Mouse (Mus musculus) spleen, adult 18-20 months (tissue): ENCODE data around the gene Ppp1r3d.

ENCODE experiments used
- DNase-seq, 2 experiments: peaks; one replicate each; pipeline ENCODE4 v3.0.0; 2022; ENCODE audit warnings: mixed read lengths in 2 of 2

The Ppp1r3d gene

GRCm38 (mm10) chr2:178414261-178415149, at the start of gene Ppp1r3d, which contains the start of gene Fam217b:
TSS of gene Ppp1r3d (minus strand) at chr2:178414472.
TSS of gene Fam217b (plus strand) at chr2:178414524.
- DNase-seq, result no peak

- DNase-seq, result no peak
These were observed 46.1 kb upstream of the Ppp1r3d start for GRCm38 (mm10) chr2:178460353-178460752.

- DNase-seq, result no peak
These were observed 43.1 kb upstream of the Ppp1r3d start for GRCm38 (mm10) chr2:178457414-178457813.

- DNase-seq, result no peak
These were observed 40.6 kb upstream of the Ppp1r3d start for GRCm38 (mm10) chr2:178454664-178455516.

- no peak for DNase-seq
These were observed 36.7 kb upstream of the Ppp1r3d start for GRCm38 (mm10) chr2:178450961-178451360.

GRCm38 (mm10) chr2:178450236-178450635, 36.0 kb upstream of the Ppp1r3d start:
- no peak for DNase-seq

GRCm38 (mm10) chr2:178449386-178449785, 35.1 kb upstream of the Ppp1r3d start:
- no peak for DNase-seq

- no peak for DNase-seq
These were observed 23.0 kb upstream of the Ppp1r3d start for GRCm38 (mm10) chr2:178437311-178437710.

- DNase-seq, result no peak
These were observed 19.6 kb upstream of the Ppp1r3d start for GRCm38 (mm10) chr2:178433903-178434302.

- DNase-seq, result no peak
These were observed 19.2 kb upstream of the Ppp1r3d start for GRCm38 (mm10) chr2:178433495-178433894.

GRCm38 (mm10) chr2:178430231-178430630, 16.0 kb upstream of the Ppp1r3d start, which contains the start of gene Cdh26:
TSS of gene Cdh26 (plus strand) at chr2:178430531.
- DNase-seq, result no peak

GRCm38 (mm10) chr2:178429426-178429825, 15.2 kb upstream of the Ppp1r3d start:
- no peak for DNase-seq

- no peak for DNase-seq
These were observed 14.4 kb upstream of the Ppp1r3d start for GRCm38 (mm10) chr2:178428676-178429075.

- DNase-seq, result no peak
These were observed 13.9 kb upstream of the Ppp1r3d start for GRCm38 (mm10) chr2:178428183-178428582.

- no peak for DNase-seq
These were observed 12.9 kb upstream of the Ppp1r3d start for GRCm38 (mm10) chr2:178427181-178427580.

- no peak for DNase-seq
These were observed 12.0 kb upstream of the Ppp1r3d start for GRCm38 (mm10) chr2:178426229-178426628.

GRCm38 (mm10) chr2:178423223-178423622, 9.0 kb upstream of the Ppp1r3d start:
- no peak for DNase-seq

GRCm38 (mm10) chr2:178422186-178422585, 7.9 kb upstream of the Ppp1r3d start:
- no peak for DNase-seq

GRCm38 (mm10) chr2:178421603-178422002, 7.3 kb upstream of the Ppp1r3d start:
- no peak for DNase-seq

GRCm38 (mm10) chr2:178420576-178420975, 6.3 kb upstream of the Ppp1r3d start:
- DNase-seq, result no peak

GRCm38 (mm10) chr2:178416970-178417369, 2.7 kb upstream of the Ppp1r3d start:
- no peak for DNase-seq

GRCm38 (mm10) chr2:178416427-178416826, 2.2 kb upstream of the Ppp1r3d start:
- DNase-seq, result no peak

- no peak for DNase-seq
These were observed 827 bp upstream of the Ppp1r3d start for GRCm38 (mm10) chr2:178415150-178415448.
